In genomic region chr2:92582596-92582995, GRCm38 (mm10) we compare ENCODE assay signal across 21 mouse cellular contexts. TPM values are rescaled to one million over a fixed set of nuclear protein-coding genes. Genes with fewer than 3 reads are reported as not detected.
A peak's percentile ranks its signal among the peaks of the same experiment; 100 is the strongest.
DNase-seq lines count a peak whose midpoint lies in the region; ATAC-seq lines count a peak whose summit lies in the region.
"Had no signal": no experiment of that assay in that cellular context is flagged by ENCODE, and none has a peak within 500 bp of the region (broad histone marks: within the 10 kb centered on the region; RNA-seq: fewer than 3 reads in every experiment).

No protein-coding gene starts in this region.

- no peak overlapping the region for H3K4me2 ChIP-seq in liver, embryonic 15.5 days
- H3K4me2 ChIP-seq: heart, embryonic 13.5 days; lung, embryonic 14.5 days; midbrain, embryonic 13.5 days had no signal

- peak; percentile 29 for DNase-seq in embryo, embryonic 9.5 days (ENCODE audit: extremely low spot score)
- DNase-seq in kidney, adult 8-10 months, result peak; percentile 57 to 64
- DNase-seq in kidney, postnatal 36 days, result peak; percentile 49 to 78
- DNase-seq in urinary bladder, adult 2 months (ENCODE audit: low spot score), result no peak
- DNase-seq in spleen, postnatal 4 days (ENCODE audit: low spot score in 2 of 2), result no peak
- no peak for DNase-seq in layer of hippocampus, adult 11-12 months (ENCODE audit: low spot score)
- DNase-seq in gastrocnemius, postnatal 10 days, result no peak
- DNase-seq: adrenal gland, adult 8-10 months; cerebellum, adult 8-10 months; forebrain, postnatal 0 days; gastrocnemius, postnatal 36 days; layer of hippocampus, postnatal 36 days; lung, embryonic 14.5 days; right cerebral cortex, postnatal 14 days; thymus, postnatal 4 days had no signal

- whole genome bisulfite sequencing in liver, embryonic 15.5 days (ENCODE audit: insufficient replicate concordance), result 56% methylated on average over 5 of the region's 5 CpGs

- peak; percentile 74 for ATAC-seq in liver, embryonic 15.5 days (ENCODE audit: insufficient read depth)
- ATAC-seq: forebrain, postnatal 0 days; inflammation-experienced regulatory T-cells, adult 6 months; midbrain, embryonic 13.5 days had no signal

- no peaks in the 10 kb centered on the region for H3K4me1 ChIP-seq in liver, embryonic 15.5 days (replicated peaks)
- H3K4me1 ChIP-seq: heart, embryonic 13.5 days; midbrain, embryonic 13.5 days had no signal

- no peak overlapping the region for H3K4me3 ChIP-seq in liver, embryonic 15.5 days (replicated peaks)
- H3K4me3 ChIP-seq: erythroblast, embryonic 14.5 days; heart, embryonic 13.5 days; midbrain, embryonic 13.5 days had no signal

- H3K27me3 ChIP-seq in liver, embryonic 15.5 days, result no peaks in the 10 kb centered on the region
- H3K27me3 ChIP-seq: heart, embryonic 13.5 days; midbrain, embryonic 13.5 days had no signal

- H3K9ac ChIP-seq in liver, embryonic 15.5 days, result no peak overlapping the region
- H3K9ac ChIP-seq: forebrain, postnatal 0 days; heart, embryonic 13.5 days; lung, embryonic 14.5 days; midbrain, embryonic 13.5 days had no signal

- no peaks in the 10 kb centered on the region for H3K9me3 ChIP-seq in liver, embryonic 15.5 days (replicated peaks)
- H3K9me3 ChIP-seq: G1E; heart, embryonic 13.5 days; midbrain, embryonic 13.5 days had no signal

- H3K36me3 ChIP-seq in liver, embryonic 15.5 days (replicated peaks), result no peaks in the 10 kb centered on the region
- H3K36me3 ChIP-seq: G1E; heart, embryonic 13.5 days; midbrain, embryonic 13.5 days had no signal

- no peak overlapping the region for H3K27ac ChIP-seq in liver, embryonic 15.5 days (replicated peaks)
- H3K27ac ChIP-seq: heart, embryonic 13.5 days; midbrain, embryonic 13.5 days had no signal

RNA-seq across cellular contexts. Expression of gene Chst1, which starts 16.9 kb away (rescaled TPM):
- polyA plus RNA-seq in liver, embryonic 15.5 days (2015; fragmentation: Nextera tagmentation; extraction: Ambion mirVana), result 0.10 and 0.24 TPM in 2 replicates
- polyA plus RNA-seq in urinary bladder, adult 2 months (2012; rRNA removed), result 9.3 and 11.1 TPM in 2 replicates
- total RNA-seq in gastrocnemius, postnatal 10 days (2021), result 1 to 10 TPM; 4.9 to 6.1 TPM
- polyA plus RNA-seq: erythroblast, embryonic 14.5 days; inflammation-experienced regulatory T-cells, adult 6 months had no signal

Comparison
In these comparisons a context has a peak if more than half of its experiments do, and no peak if none do; other contexts are left out.
1. DNase-seq: peak in embryo, embryonic 9.5 days (single experiment), kidney, adult 8-10 months (2 of 2) and kidney, postnatal 36 days (2 of 2); none in urinary bladder, adult 2 months (single experiment), spleen, postnatal 4 days (0 of 2), layer of hippocampus, adult 11-12 months (single experiment) and gastrocnemius, postnatal 10 days (single experiment).